Comparison of ENCODE assay signal across 8 mouse cellular contexts in the genomic region with DNA sequence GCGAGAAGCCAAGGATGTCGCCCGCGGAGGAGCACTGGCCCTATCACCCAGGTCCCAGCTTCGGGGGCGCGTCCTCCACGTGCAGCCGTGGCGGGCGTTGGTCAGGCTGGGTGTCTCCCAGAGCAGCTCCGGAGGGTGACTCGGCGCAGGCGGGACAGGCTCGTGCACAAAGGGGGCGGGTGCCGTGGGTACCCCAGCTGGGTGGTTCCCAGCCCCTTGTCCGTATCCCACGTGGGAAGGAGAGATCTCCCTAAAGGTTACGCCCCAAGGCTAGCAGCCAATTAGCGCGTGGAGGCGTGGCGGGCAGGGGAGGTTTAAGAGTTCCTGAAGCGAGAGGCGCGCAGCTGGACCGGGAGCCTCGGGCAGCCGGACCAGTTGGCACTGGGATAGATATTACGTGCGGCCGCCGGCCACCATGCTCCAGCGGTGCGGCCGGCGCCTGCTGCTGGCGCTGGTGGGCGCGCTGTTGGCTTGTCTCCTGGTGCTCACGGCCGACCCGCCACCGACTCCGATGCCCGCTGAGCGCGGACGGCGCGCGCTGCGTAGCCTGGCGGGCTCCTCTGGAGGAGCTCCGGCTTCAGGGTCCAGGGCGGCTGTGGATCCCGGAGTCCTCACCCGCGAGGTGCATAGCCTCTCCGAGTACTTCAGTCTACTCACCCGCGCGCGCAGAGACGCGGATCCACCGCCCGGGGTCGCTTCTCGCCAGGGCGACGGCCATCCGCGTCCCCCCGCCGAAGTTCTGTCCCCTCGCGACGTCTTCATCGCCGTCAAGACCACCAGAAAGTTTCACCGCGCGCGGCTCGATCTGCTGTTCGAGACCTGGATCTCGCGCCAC. TPM values are rescaled to one million over a fixed set of nuclear protein-coding genes. Genes with fewer than 3 reads are reported as not detected.
DNase-seq lines count a peak whose midpoint lies in the region; ATAC-seq and TF ChIP-seq lines count a peak whose summit lies in the region.

Gene Lfng (plus strand): TSS at position 320 of the 835 bp plus-strand sequence.

- H3K36me3 ChIP-seq in forebrain, embryonic 10.5 days (replicated peaks) = peaks cover 4% of the 10 kb centered on the region
- H3K36me3 ChIP-seq in heart, embryonic 15.5 days = no peaks in the 10 kb centered on the region
- peaks cover under 1% of the 10 kb centered on the region for H3K36me3 ChIP-seq in liver, embryonic 16.5 days (ENCODE audit: control insufficient read depth, insufficient read depth)
- no peaks in the 10 kb centered on the region for H3K36me3 ChIP-seq in neural tube, embryonic 12.5 days
- no peaks in the 10 kb centered on the region for H3K36me3 ChIP-seq in testis, adult 2 months (ENCODE audit: control insufficient read depth, insufficient read depth, low read length)

- peak; percentile 2 for TF ChIP-seq POLR2A in testis, adult 2 months (IDR thresholded peaks at IDR 0.05; ENCODE audit: control insufficient read depth, low read depth, low read length)

- no peak for TF ChIP-seq CTCF in testis, adult 2 months (IDR thresholded peaks at IDR 0.05; ENCODE audit: control insufficient read depth, insufficient read depth, insufficient replicate concordance, low read depth, low read length)

- WGBS in forebrain, embryonic 10.5 days = under 1% methylated on average over 91 of the region's 91 CpGs
- under 1% methylated on average over 91 of the region's 91 CpGs for WGBS in heart, embryonic 15.5 days
- WGBS in liver, embryonic 16.5 days (ENCODE audit: insufficient replicate concordance) = under 1% methylated on average over 91 of the region's 91 CpGs
- WGBS in neural tube, embryonic 12.5 days = under 1% methylated on average over 91 of the region's 91 CpGs

- peak within 1 kb of the TSS; percentile 95 for H3K27ac ChIP-seq in forebrain, embryonic 10.5 days
- H3K27ac ChIP-seq in heart, embryonic 15.5 days = peak within 1 kb of the TSS; percentile 86
- H3K27ac ChIP-seq in liver, embryonic 16.5 days (ENCODE audit: low read length) = peak within 1 kb of the TSS; percentile 78
- H3K27ac ChIP-seq in neural tube, embryonic 12.5 days = peak within 1 kb of the TSS; percentile 71
- H3K27ac ChIP-seq in testis, adult 2 months (ENCODE audit: control insufficient read depth, insufficient read depth, low read depth, low read length) = no peak within 1 kb of the TSS; the same call in 1 of the 2 replicates

- H3K9me3 ChIP-seq in forebrain, embryonic 10.5 days = no peaks in the 10 kb centered on the region
- H3K9me3 ChIP-seq in heart, embryonic 15.5 days (replicated peaks) = no peaks in the 10 kb centered on the region
- no peaks in the 10 kb centered on the region for H3K9me3 ChIP-seq in liver, embryonic 16.5 days (replicated peaks; ENCODE audit: control insufficient read depth, low read length)
- no peaks in the 10 kb centered on the region for H3K9me3 ChIP-seq in neural tube, embryonic 12.5 days

- peak within 1 kb of the TSS; percentile 53 for H3K9ac ChIP-seq in heart, embryonic 15.5 days
- peak within 1 kb of the TSS; percentile 80 for H3K9ac ChIP-seq in liver, embryonic 16.5 days (ENCODE audit: low read depth, low read length)
- H3K9ac ChIP-seq in neural tube, embryonic 12.5 days = peak within 1 kb of the TSS; percentile 87

- peak within 1 kb of the TSS; percentile 87 for H3K4me2 ChIP-seq in heart, embryonic 15.5 days
- H3K4me2 ChIP-seq in liver, embryonic 16.5 days (ENCODE audit: low read depth, low read length) = peak within 1 kb of the TSS; percentile 90
- H3K4me2 ChIP-seq in neural tube, embryonic 12.5 days (replicated peaks) = peak within 1 kb of the TSS; percentile 80

- DNase-seq in brain, embryonic 18.5 days (ENCODE audit: low read depth, low spot score) = peak; percentile 61
- peak; percentile 97 for DNase-seq in forebrain, embryonic 10.5 days (ENCODE audit: extremely low spot score, low spot score)
- DNase-seq in kidney, postnatal 25 days = peak; percentile 93 to 97

- peaks cover 82% of the 10 kb centered on the region for H3K4me1 ChIP-seq in forebrain, embryonic 10.5 days
- peaks cover 63% of the 10 kb centered on the region for H3K4me1 ChIP-seq in heart, embryonic 15.5 days (replicated peaks)
- peaks cover 56% of the 10 kb centered on the region for H3K4me1 ChIP-seq in liver, embryonic 16.5 days (ENCODE audit: control insufficient read depth, low read depth, low read length)
- peaks cover 75% of the 10 kb centered on the region for H3K4me1 ChIP-seq in neural tube, embryonic 12.5 days
- peaks cover 32% of the 10 kb centered on the region for H3K4me1 ChIP-seq in testis, adult 2 months (ENCODE audit: control insufficient read depth, insufficient read depth, low read length)

- H3K4me3 ChIP-seq in forebrain, embryonic 10.5 days = peak within 1 kb of the TSS; percentile 70
- peak within 1 kb of the TSS; percentile 54 for H3K4me3 ChIP-seq in heart, embryonic 15.5 days
- peak within 1 kb of the TSS; percentile 71 for H3K4me3 ChIP-seq in liver, embryonic 16.5 days (ENCODE audit: low read depth, low read length)
- peak within 1 kb of the TSS; percentile 65 for H3K4me3 ChIP-seq in neural tube, embryonic 12.5 days
- peak within 1 kb of the TSS; percentile 78 for H3K4me3 ChIP-seq in testis, adult 2 months (ENCODE audit: control insufficient read depth, low read depth, low read length)

- peak; percentile 61 for ATAC-seq in CD4-positive, CD25-positive, alpha-beta regulatory T cell, adult 4 months
- ATAC-seq in heart, embryonic 15.5 days (replicated peaks; ENCODE audit: insufficient number of reproducible peaks, insufficient read depth, low FRiP score, low read depth) = peak; percentile 65
- peak; percentile 92 for ATAC-seq in liver, embryonic 16.5 days (ENCODE audit: low read depth)
- ATAC-seq in neural tube, embryonic 12.5 days (ENCODE audit: low FRiP score, low read depth) = peak; percentile 61

- H3K27me3 ChIP-seq in forebrain, embryonic 10.5 days (ENCODE audit: poor library complexity, severe bottlenecking) = peaks cover 79% of the 10 kb centered on the region
- H3K27me3 ChIP-seq in heart, embryonic 15.5 days = peaks cover 64% of the 10 kb centered on the region
- peaks cover 44% of the 10 kb centered on the region for H3K27me3 ChIP-seq in liver, embryonic 16.5 days (ENCODE audit: control insufficient read depth, insufficient read depth, low read depth, low read length)
- no peaks in the 10 kb centered on the region; the same call in 1 of the 2 replicates for H3K27me3 ChIP-seq in neural tube, embryonic 12.5 days (replicated peaks)
- no peaks in the 10 kb centered on the region; the same call in none of the 2 replicates for H3K27me3 ChIP-seq in testis, adult 2 months (ENCODE audit: control insufficient read depth, insufficient read depth, low read length)

RNA-seq across cellular contexts. Expression of gene Lfng, which starts in this region (rescaled TPM):
- 10 to 100 TPM; 24.2 to 26.2 TPM for polyA plus RNA-seq in CD4-positive, CD25-positive, alpha-beta regulatory T cell, adult 4 months (2017; shearing (Covaris generic))
- polyA plus RNA-seq in forebrain, embryonic 10.5 days (2016; fragmentation: Nextera tagmentation; extraction: Ambion mirVana) = 33.1 and 33.3 TPM in 2 replicates
- polyA plus RNA-seq in heart, embryonic 15.5 days (2015; fragmentation: Nextera tagmentation; extraction: Ambion mirVana) = 5.0 and 7.9 TPM in 2 replicates
- polyA plus RNA-seq in liver, embryonic 16.5 days (2015; fragmentation: Nextera tagmentation; extraction: Ambion mirVana) = 8.3 and 9.7 TPM in 2 replicates
- polyA plus RNA-seq in neural tube, embryonic 12.5 days (2016; fragmentation: Nextera tagmentation; extraction: Ambion mirVana) = 30.5 and 34.5 TPM in 2 replicates
- 1.4 TPM in 2 replicates for polyA plus RNA-seq in testis, adult 2 months (2012; rRNA removed)
